Mouse (Mus musculus) kidney, adult 2 months (tissue): ENCODE measurements around the gene Reep3. TPM values are rescaled to one million over a fixed set of nuclear protein-coding genes. Genes with fewer than 3 reads are reported as not detected.

Source experiments
- DNase-seq: peaks from one replicate; pipeline ENCODE4 v3.0.0; 2021
- H3K27ac ChIP-seq: fragments of 200-500 bp; 2 replicates; pipeline ENCODE4 v1.5.1; 2012; ENCODE audit warnings: low read depth, low read length, control low read depth, inconsistent platforms; ENCODE audit not compliant: insufficient read depth
- H3K27me3 ChIP-seq: fragments of 200-500 bp; replicated peaks from 2 replicates; pipeline ENCODE4 v1.6.1; 2012; ENCODE audit warnings: mild to moderate bottlenecking, moderate library complexity, low read length, inconsistent platforms; ENCODE audit not compliant: control insufficient read depth, insufficient read depth
- H3K36me3 ChIP-seq: fragments of 200-500 bp; 2 replicates; pipeline ENCODE4 v1.6.1; 2012; ENCODE audit warnings: mild to moderate bottlenecking, moderate library complexity, low read length, inconsistent platforms; ENCODE audit not compliant: control insufficient read depth, insufficient read depth
- H3K4me1 ChIP-seq: fragments of 200-500 bp; 2 replicates; pipeline ENCODE4 v1.6.1; 2011; ENCODE audit warnings: low read length; ENCODE audit not compliant: control insufficient read depth, insufficient read depth
- H3K4me3 ChIP-seq: fragments of 200-500 bp; 2 replicates; pipeline ENCODE4 v1.5.1; 2011; ENCODE audit warnings: mild to moderate bottlenecking, low read depth, low read length, control low read depth; ENCODE audit not compliant: insufficient read depth
- CTCF ChIP-seq: fragments of 200-500 bp; conservative IDR thresholded peaks from 2 replicates; pipeline ENCODE4 v1.5.1; 2011; ENCODE audit warnings: low read depth, mild to moderate bottlenecking, control low read depth, low read length, moderate library complexity, mixed read lengths; ENCODE audit not compliant: insufficient read depth, insufficient read length
- POLR2A ChIP-seq: fragments of 200-500 bp; IDR thresholded peaks from one replicate; pipeline ENCODE4 v1.6.1; 2011; ENCODE audit warnings: low read depth, low read length, control low read depth
- WGBS: fragments of 180-500 bp; shearing (Covaris S2); methylation state at CpG from one replicate; pipeline ENCODE4 v1.1.7; 2018; 5-methylcytosine and 5-hydroxymethylcytosine counted together
- polyA plus RNA-seq: library from polyadenylated mRNA; depleted of rRNA; stranded (reverse); fragments of >200 nt; gene quantifications from 2 replicates; pipeline ENCODE4 v1.2.3, GENCODE M21; 2012

Gene Reep3
- polyA plus RNA-seq, 1 experiment: 26.0 TPM

DNA sequence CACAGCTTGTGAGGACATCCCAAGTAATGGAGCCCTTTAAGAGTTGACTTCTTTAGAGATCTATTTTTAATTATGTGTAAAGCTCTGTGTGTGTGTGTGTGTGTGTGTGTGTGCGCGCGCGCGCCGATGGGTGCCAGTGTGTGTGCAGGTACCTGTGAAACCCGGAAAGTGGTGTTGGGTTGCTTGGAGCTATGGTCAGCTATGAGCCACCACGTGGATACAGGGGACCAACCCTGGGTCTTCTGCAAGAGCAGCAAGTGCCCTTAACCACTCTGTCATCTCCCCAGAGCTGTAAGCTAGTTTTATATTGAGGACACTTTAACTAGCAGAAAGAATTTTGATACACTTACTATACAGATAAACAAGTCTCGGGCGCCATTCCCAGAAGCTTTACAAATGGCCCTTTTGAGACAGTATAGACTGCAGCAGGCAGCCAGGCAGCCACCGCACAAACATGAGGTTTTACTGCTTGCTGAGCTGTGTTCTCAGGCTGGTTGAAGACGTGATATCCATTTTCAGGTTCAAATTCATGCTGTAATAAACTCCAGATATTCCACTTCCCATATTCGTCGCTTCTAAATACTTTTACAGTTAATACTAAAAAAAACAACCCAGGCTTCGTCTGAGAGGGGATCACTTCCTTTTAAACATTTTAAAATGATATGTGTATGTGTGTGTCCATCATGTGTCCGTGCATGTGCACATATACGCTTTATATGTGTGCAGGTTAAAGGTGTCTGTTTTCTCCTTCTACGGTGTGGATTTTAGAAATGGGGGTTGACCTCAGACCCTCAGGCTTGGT is 15.3 kb downstream of the Reep3 start:
- no peak for DNase-seq
- 77% methylated on average over 18 of the region's 18 CpGs for WGBS
- H3K27me3 ChIP-seq: no peaks in the 10 kb centered on the region
- peaks cover 9% of the 10 kb centered on the region; the same call in 1 of the 2 replicates for H3K4me1 ChIP-seq
- no peaks in the 10 kb centered on the region for H3K36me3 ChIP-seq
- H3K4me3 ChIP-seq: no peak overlapping the region
- TF ChIP-seq CTCF (no peak), POLR2A (no peak)
- no peak overlapping the region for H3K27ac ChIP-seq

DNA sequence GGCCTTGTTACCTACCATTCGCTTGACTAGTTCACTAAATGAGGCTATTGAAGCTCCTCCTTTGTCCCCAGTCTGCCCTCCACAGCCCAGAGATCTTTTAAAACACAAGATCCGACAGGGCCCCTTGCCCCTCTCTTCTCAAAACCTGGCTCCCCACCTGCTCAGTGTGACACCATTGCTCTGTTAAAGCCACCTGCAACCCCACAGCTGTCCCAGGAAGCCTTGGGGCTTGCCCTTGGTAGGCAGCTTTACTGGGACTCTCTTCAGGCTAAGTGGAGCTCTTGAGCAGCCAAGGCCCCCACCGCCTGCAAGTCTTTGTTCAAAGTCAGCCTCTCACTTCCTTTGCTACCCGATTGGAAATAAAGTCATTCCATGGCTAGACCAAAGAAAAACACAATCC is 17.7 kb downstream of the Reep3 start:
- WGBS: 55% methylated on average over 4 of the region's 4 CpGs
- Histone ChIP-seq H3K4me1 (peaks cover 12% of the 10 kb centered on the region; the same call in 1 of the 2 replicates), H3K27me3 (no peaks in the 10 kb centered on the region), H3K36me3 (no peaks in the 10 kb centered on the region), H3K4me3 (no peak overlapping the region), H3K27ac (0 out of 2 replicates have a peak overlapping the region, but pooled peaks have one; percentile 35)
- no peak for DNase-seq
- no peak for TF ChIP-seq CTCF

DNA sequence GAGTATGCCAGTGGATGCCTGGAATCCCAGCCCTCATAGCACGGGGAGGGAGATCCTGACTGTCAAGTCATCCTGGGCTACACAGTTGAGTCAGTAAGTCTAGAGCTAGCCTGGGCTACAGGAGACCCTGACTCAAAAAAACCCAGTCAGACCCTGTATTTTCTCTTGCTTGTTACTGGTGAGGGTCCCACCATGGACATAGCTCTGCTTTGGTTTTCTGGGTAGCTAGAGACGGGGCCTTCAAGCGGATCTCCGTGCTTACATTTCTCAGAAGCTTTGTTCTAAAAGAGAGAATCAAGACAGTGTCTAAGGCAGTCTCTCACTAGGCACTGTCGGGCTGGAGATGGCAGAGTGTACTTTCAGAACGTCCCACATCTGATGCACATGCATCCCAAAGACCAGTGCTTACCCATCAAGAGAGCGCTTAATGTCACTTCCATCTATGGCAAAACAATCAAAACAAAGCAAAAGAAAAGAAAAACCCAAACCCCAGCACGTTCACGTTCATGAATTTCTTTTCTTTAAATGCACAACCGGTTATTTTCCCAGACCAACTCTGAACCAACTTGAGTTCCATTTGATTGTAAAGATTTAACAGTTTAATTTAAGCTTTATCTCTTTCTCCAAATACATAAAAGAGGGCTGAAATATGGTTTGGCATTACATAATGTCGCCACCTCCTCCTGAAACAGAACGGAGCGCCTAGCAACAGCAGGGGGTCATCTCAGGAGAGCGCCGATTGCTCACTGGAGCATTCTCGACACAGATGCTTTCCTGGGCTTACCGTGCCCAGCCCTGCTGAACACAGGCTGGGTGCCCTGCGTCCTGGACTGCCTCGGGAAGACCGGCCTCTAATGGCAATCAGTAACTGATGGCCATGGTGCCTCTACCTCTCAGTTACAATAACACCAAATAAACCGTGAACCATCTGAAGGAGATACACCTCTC is 20.5 kb downstream of the Reep3 start:
- Histone ChIP-seq H3K27ac (no peak overlapping the region), H3K27me3 (no peaks in the 10 kb centered on the region), H3K4me3 (no peak overlapping the region), H3K4me1 (peaks cover 12% of the 10 kb centered on the region; the same call in 1 of the 2 replicates), H3K36me3 (no peaks in the 10 kb centered on the region)
- WGBS: 52% methylated on average over 21 of the region's 21 CpGs
- TF ChIP-seq CTCF (no peak), POLR2A (no peak)
- DNase-seq: peak; percentile 65

- Histone ChIP-seq H3K27ac (no peak overlapping the region), H3K27me3 (no peaks in the 10 kb centered on the region), H3K36me3 (no peaks in the 10 kb centered on the region), H3K4me3 (no peak overlapping the region), H3K4me1 (0 out of 2 replicates have a peak, but pooled peaks cover 7% of the 10 kb centered on the region)
- 91% methylated on average over 8 of the region's 8 CpGs for WGBS
- DNase-seq: no peak
- TF ChIP-seq POLR2A: no peak
- no peak for TF ChIP-seq CTCF
These were observed 23.2 kb downstream of the Reep3 start for GRCm38 (mm10) chr10:67073577-67073976.

GRCm38 (mm10) chr10:67072600-67072999 is 24.1 kb downstream of the Reep3 start:
- H3K4me1 ChIP-seq: 0 out of 2 replicates have a peak, but pooled peaks cover 7% of the 10 kb centered on the region
- H3K4me3 ChIP-seq: no peak overlapping the region
- H3K27me3 ChIP-seq: no peaks in the 10 kb centered on the region
- WGBS: 95% methylated on average over 4 of the region's 4 CpGs
- no peaks in the 10 kb centered on the region for H3K36me3 ChIP-seq
- H3K27ac ChIP-seq: no peak overlapping the region
- no peak for DNase-seq
- TF ChIP-seq POLR2A (no peak), CTCF (no peak)

DNA sequence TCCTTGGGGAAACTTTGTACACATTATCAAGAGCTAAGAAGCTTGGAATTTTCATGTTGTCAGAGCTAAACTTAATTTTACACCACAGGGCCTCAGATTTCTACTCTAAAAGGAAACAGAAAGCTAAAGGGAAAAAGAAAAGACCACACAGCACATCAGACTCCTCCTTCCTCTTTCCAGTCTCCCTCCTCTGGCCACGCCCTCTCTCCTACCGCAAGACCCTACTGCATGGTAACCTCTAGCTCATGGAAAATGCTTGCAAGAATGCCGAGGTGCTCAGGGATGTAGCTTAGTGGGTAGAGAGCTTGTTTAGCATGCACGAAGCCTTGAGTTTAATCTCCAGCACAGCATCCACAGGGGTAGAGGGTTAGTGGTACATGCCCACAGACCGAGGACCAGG is 24.9 kb downstream of the Reep3 start:
- WGBS: 70% methylated on average over 5 of the region's 5 CpGs
- Histone ChIP-seq H3K4me3 (no peak overlapping the region), H3K27ac (no peak overlapping the region), H3K27me3 (no peaks in the 10 kb centered on the region), H3K36me3 (no peaks in the 10 kb centered on the region), H3K4me1 (0 out of 2 replicates have a peak, but pooled peaks cover 3% of the 10 kb centered on the region)
- no peak for DNase-seq
- no peak for TF ChIP-seq POLR2A
- TF ChIP-seq CTCF: no peak

DNA sequence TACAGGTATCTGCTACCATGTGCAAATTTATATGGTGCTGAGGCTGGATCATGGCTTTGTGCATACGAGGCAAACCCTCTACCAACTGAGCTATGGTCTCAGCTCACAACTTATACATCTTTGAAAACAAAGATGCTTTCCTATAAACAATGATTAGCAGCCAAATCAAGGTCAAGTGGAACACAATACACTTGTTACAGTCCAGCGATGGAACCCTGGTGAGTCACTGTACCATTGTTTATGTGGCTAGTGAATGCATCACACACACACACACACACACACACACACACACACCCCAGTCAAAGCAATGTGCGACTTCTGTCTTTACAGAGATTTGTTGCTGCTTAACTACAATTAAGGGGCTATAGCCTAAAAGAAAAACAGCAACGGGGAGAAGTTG is 25.4 kb downstream of the Reep3 start:
- no peak for DNase-seq
- 46% methylated on average over 4 of the region's 4 CpGs for WGBS
- no peaks in the 10 kb centered on the region for H3K27me3 ChIP-seq
- no peaks in the 10 kb centered on the region for H3K36me3 ChIP-seq
- no peak overlapping the region for H3K27ac ChIP-seq
- no peak for TF ChIP-seq POLR2A
- TF ChIP-seq CTCF: no peak
- H3K4me1 ChIP-seq: 0 out of 2 replicates have a peak, but pooled peaks cover 3% of the 10 kb centered on the region
- no peak overlapping the region for H3K4me3 ChIP-seq
